Mouse (Mus musculus) right cerebral cortex, postnatal 25 days (tissue): ENCODE measurements around the gene Cdhr2.

ENCODE experiments used
- DNase-seq: peaks from one replicate; pipeline ENCODE4 v3.0.0; 2022

Gene Cdhr2

GRCm38 (mm10) chr13:54753733-54754132, 52.5 kb downstream of the Cdhr2 start:
- DNase-seq: peak; percentile 11

GRCm38 (mm10) chr13:54754169-54755080, 53.2 kb downstream of the Cdhr2 start:
- peak; percentile 42 for DNase-seq

GRCm38 (mm10) chr13:54755201-54755830, 54.1 kb downstream of the Cdhr2 start:
- DNase-seq: peak; percentile 58

GRCm38 (mm10) chr13:54756156-54756712, 55.0 kb downstream of the Cdhr2 start:
- peak; percentile 11 for DNase-seq

GRCm38 (mm10) chr13:54757093-54757830, 56.0 kb downstream of the Cdhr2 start:
- DNase-seq: peak; percentile 33

GRCm38 (mm10) chr13:54758045-54758755, 56.9 kb downstream of the Cdhr2 start:
- peak; percentile 90 for DNase-seq

GRCm38 (mm10) chr13:54758756-54759470, 57.7 kb downstream of the Cdhr2 start:
- no peak for DNase-seq

GRCm38 (mm10) chr13:54759496-54759895, 58.2 kb downstream of the Cdhr2 start:
- DNase-seq: peak; percentile 19

GRCm38 (mm10) chr13:54760164-54760795, 59.0 kb downstream of the Cdhr2 start:
- peak; percentile 87 for DNase-seq

- no peak for DNase-seq
Measured at GRCm38 (mm10) chr13:54760906-54761305, 59.6 kb downstream of the Cdhr2 start.

- DNase-seq: peak; percentile 58
Measured at GRCm38 (mm10) chr13:54765281-54766191, 64.3 kb downstream of the Cdhr2 start.

- peak; percentile 89 for DNase-seq
Measured at GRCm38 (mm10) chr13:54766192-54766768, 65.0 kb downstream of the Cdhr2 start, which contains the start of gene Sncb. TSS of gene Sncb (minus strand) at chr13:54766595.

GRCm38 (mm10) chr13:54767012-54767411, 65.8 kb downstream of the Cdhr2 start:
- no peak for DNase-seq

- peak; percentile 61 for DNase-seq
Measured at GRCm38 (mm10) chr13:54780592-54780991, 79.3 kb downstream of the Cdhr2 start.

GRCm38 (mm10) chr13:54781086-54781485, 79.8 kb downstream of the Cdhr2 start:
- DNase-seq: peak; percentile 47

- no peak for DNase-seq
Measured at GRCm38 (mm10) chr13:54783235-54783634, 82.0 kb downstream of the Cdhr2 start.

GRCm38 (mm10) chr13:54783698-54784097, 82.4 kb downstream of the Cdhr2 start, which contains the start of gene Eif4e1b:
TSS of gene Eif4e1b (plus strand) at chr13:54783998.
- DNase-seq: no peak
